Mouse (Mus musculus): ENCODE measurements around the gene Dnm3.

DNA sequence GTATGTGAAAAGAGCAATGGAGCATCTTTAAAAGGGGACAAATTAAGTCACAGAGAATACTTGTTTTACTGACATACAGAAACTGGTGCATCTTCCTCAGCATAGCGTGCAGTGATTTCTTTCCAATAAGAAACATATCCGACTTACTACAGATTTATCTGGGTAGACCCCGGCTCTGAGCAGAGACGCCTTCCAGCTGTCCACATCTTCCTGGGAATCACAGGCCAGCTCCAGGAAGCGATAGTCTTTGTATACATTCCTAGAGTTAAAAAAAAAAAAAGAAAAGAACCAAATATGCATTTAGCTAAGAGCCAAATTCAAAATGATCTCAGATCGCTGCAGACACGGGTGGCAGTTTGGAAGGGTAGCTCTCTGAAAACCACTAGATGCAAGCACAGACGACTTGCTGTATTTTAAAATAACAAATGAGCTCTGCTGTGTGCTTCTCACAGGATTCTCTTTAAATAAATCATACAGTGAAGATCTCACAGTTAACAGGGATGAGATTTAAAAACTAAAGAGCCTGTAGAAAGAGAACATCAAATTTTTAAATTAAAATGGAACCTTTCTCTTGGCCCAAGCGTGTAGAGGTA is 393.9 kb downstream of the Dnm3 start:
- TF ChIP-seq CTCF (IDR thresholded peaks at IDR 0.05; ENCODE audit: borderline replicate concordance, extremely low read depth, insufficient read depth, insufficient read length), result no peak
- TF ChIP-seq POLR2A (IDR thresholded peaks at IDR 0.05; ENCODE audit: borderline replicate concordance, extremely low read depth, insufficient read depth, insufficient read length, poor library complexity, severe bottlenecking), result no peak
